Mouse (Mus musculus): ENCODE measurements around the gene Vmn2r27. TPM values are rescaled to one million over a fixed set of nuclear protein-coding genes. Genes with fewer than 3 reads are reported as not detected.

The Vmn2r27 gene
- polyA plus RNA-seq (2017; shearing (Covaris generic)), result not detected

GRCm38 (mm10) chr6:124231756-124232155 is at the start of gene Vmn2r27:
Gene Vmn2r27 (minus strand): TSS chr6:124231856.

Other genes starting within 250 kb of the Vmn2r27 start
- not detected for gene Vmn2r26, start 207.3 kb downstream of the Vmn2r27 start, polyA plus RNA-seq (2017; shearing (Covaris generic))
- 0.66 TPM for gene Cd163, start 72.8 kb upstream of the Vmn2r27 start, polyA plus RNA-seq (2017; shearing (Covaris generic))
- gene Pex5, start 183.2 kb upstream of the Vmn2r27 start, polyA plus RNA-seq (2017; shearing (Covaris generic)), result 36.3 TPM
- 0.10 TPM for gene Clstn3, start 232.9 kb upstream of the Vmn2r27 start, polyA plus RNA-seq (2017; shearing (Covaris generic))